Mouse (Mus musculus) hindbrain, embryonic 15.5 days (tissue): Measurements from ENCODE around the gene Mmrn2. TPM values are rescaled to one million over a fixed set of nuclear protein-coding genes. Genes with fewer than 3 reads are reported as not detected.
"Not testable (repeated sequence)": the region's sequence is repeated elsewhere in the genome, so short reads cannot be mapped to it uniquely, and the experiment has no call there.

Source experiments
- ATAC-seq: fragments of 200-750 bp; cut with Nextera tagmentation; 2 replicates; pipeline ENCODE4 v1.8.0; 2017; ENCODE audit warnings: low read depth, moderate number of reproducible peaks, moderate TSS enrichment; ENCODE audit not compliant: low FRiP score
- H3K27ac ChIP-seq: fragments of 300-500 bp; sonication (generic); replicated peaks from 2 replicates; pipeline ENCODE4 v1.5.1; 2015; ENCODE audit warnings: mild to moderate bottlenecking, inconsistent platforms
- H3K27me3 ChIP-seq: fragments of 300-500 bp; sonication (generic); 2 replicates; pipeline ENCODE4 v1.6.1; 2015; ENCODE audit warnings: control low read depth, inconsistent platforms
- H3K36me3 ChIP-seq: fragments of 300-500 bp; sonication (generic); 2 replicates; pipeline ENCODE4 v1.6.1; 2015; ENCODE audit warnings: control low read depth, inconsistent platforms
- H3K4me1 ChIP-seq: fragments of 300-500 bp; sonication (generic); replicated peaks from 2 replicates; pipeline ENCODE4 v1.6.1; 2015; ENCODE audit warnings: control low read depth, inconsistent platforms
- H3K4me2 ChIP-seq: fragments of 300-500 bp; sonication (generic); 2 replicates; pipeline ENCODE4 v1.6.1; 2015; ENCODE audit warnings: moderate library complexity, mild to moderate bottlenecking, inconsistent platforms
- H3K4me3 ChIP-seq: fragments of 300-500 bp; sonication (generic); 2 replicates; pipeline ENCODE4 v1.5.1; 2015; ENCODE audit warnings: mild to moderate bottlenecking, inconsistent platforms
- H3K9ac ChIP-seq: fragments of 300-500 bp; sonication (generic); 2 replicates; pipeline ENCODE4 v1.6.1; 2015; ENCODE audit warnings: inconsistent platforms
- H3K9me3 ChIP-seq: fragments of 300-500 bp; sonication (generic); 2 replicates; pipeline ENCODE4 v1.6.1; 2016; ENCODE audit warnings: control low read depth, inconsistent platforms
- WGBS: fragments of 180-500 bp; shearing (Covaris S2); methylation state at CpG from one replicate; pipeline ENCODE4 v1.1.7; 2015; 5-methylcytosine and 5-hydroxymethylcytosine counted together
- polyA plus RNA-seq: library from polyadenylated mRNA; unstranded; fragments of >200 nt; fragmentation: Nextera tagmentation; extraction: Ambion mirVana; gene quantifications from 2 replicates; pipeline ENCODE4 v1.2.1, GENCODE M21; 2015

The Mmrn2 gene
- polyA plus RNA-seq, 1 experiment from 2014 or later, result 5.3 TPM

GRCm38 (mm10) chr14:34363490-34364253 lies 11.6 kb upstream of the Mmrn2 start:
- Histone ChIP-seq H3K4me2 (peak overlapping the region; percentile 93), H3K9ac (peak overlapping the region; percentile 61), H3K27ac (peak overlapping the region; percentile 66), H3K9me3 (no peaks in the 10 kb centered on the region), H3K4me1 (peaks cover 9% of the 10 kb centered on the region), H3K4me3 (peak overlapping the region; percentile 43), H3K27me3 (no peaks in the 10 kb centered on the region), H3K36me3 (no peaks in the 10 kb centered on the region)
- peak; percentile 84 for ATAC-seq
- WGBS, result 1% methylated on average over 32 of the region's 32 CpGs

GRCm38 (mm10) chr14:34364254-34365146 lies 10.8 kb upstream of the Mmrn2 start:
- not testable (repeated sequence) for H3K36me3 ChIP-seq, H3K4me1 ChIP-seq, ATAC-seq, H3K27me3 ChIP-seq, H3K9me3 ChIP-seq
- Histone ChIP-seq H3K4me2 (peak overlapping the region; percentile 93), H3K27ac (peak overlapping the region; percentile 66), H3K4me3 (peak overlapping the region; percentile 43), H3K9ac (peak overlapping the region; percentile 61)
- WGBS, result 74% methylated on average over 15 of the region's 15 CpGs

- WGBS, result 84% methylated on average over 2 of the region's 2 CpGs
These were observed 10.1 kb upstream of the Mmrn2 start for GRCm38 (mm10) chr14:34365147-34365507.

GRCm38 (mm10) chr14:34370203-34370602 lies 5.1 kb upstream of the Mmrn2 start:
- Histone ChIP-seq H3K4me3 (no peak overlapping the region), H3K9ac (no peak overlapping the region), H3K27ac (no peak overlapping the region), H3K9me3 (no peaks in the 10 kb centered on the region), H3K27me3 (no peaks in the 10 kb centered on the region), H3K36me3 (no peaks in the 10 kb centered on the region), H3K4me2 (no peak overlapping the region), H3K4me1 (peaks cover 9% of the 10 kb centered on the region)
- ATAC-seq, result no peak
- WGBS, result 63% methylated on average over 3 of the region's 3 CpGs

More at GRCm38 (mm10) chr14:34365147-34365507, 10.1 kb upstream of the Mmrn2 start:
- Histone ChIP-seq H3K4me3 (no peak overlapping the region), H3K36me3 (no peaks in the 10 kb centered on the region), H3K27ac (no peak overlapping the region), H3K4me1 (peaks cover 9% of the 10 kb centered on the region), H3K9me3 (no peaks in the 10 kb centered on the region), H3K27me3 (no peaks in the 10 kb centered on the region), H3K4me2 (no peak overlapping the region), H3K9ac (no peak overlapping the region)
- no peak for ATAC-seq

GRCm38 (mm10) chr14:34370921-34371320 lies 4.3 kb upstream of the Mmrn2 start:
- H3K27me3 ChIP-seq, result no peaks in the 10 kb centered on the region
- WGBS, result 93% methylated on average over 3 of the region's 3 CpGs

GRCm38 (mm10) chr14:34371763-34372162 lies 3.5 kb upstream of the Mmrn2 start:
- Histone ChIP-seq H3K27ac (no peak overlapping the region), H3K4me1 (peaks cover 9% of the 10 kb centered on the region), H3K9me3 (no peaks in the 10 kb centered on the region), H3K4me2 (no peak overlapping the region), H3K4me3 (no peak overlapping the region), H3K36me3 (no peaks in the 10 kb centered on the region), H3K27me3 (no peaks in the 10 kb centered on the region), H3K9ac (no peak overlapping the region)
- WGBS, result 83% methylated on average over 2 of the region's 2 CpGs
- no peak for ATAC-seq

More at GRCm38 (mm10) chr14:34370921-34371320, 4.3 kb upstream of the Mmrn2 start:
- peaks cover 9% of the 10 kb centered on the region for H3K4me1 ChIP-seq
- H3K27ac ChIP-seq, result no peak overlapping the region
- ATAC-seq, result no peak
- H3K4me3 ChIP-seq, result no peak overlapping the region
- H3K9ac ChIP-seq, result no peak overlapping the region
- no peaks in the 10 kb centered on the region for H3K9me3 ChIP-seq
- H3K36me3 ChIP-seq, result no peaks in the 10 kb centered on the region
- no peak overlapping the region for H3K4me2 ChIP-seq

GRCm38 (mm10) chr14:34372646-34373045 lies 2.6 kb upstream of the Mmrn2 start:
- no peaks in the 10 kb centered on the region for H3K9me3 ChIP-seq
- H3K27ac ChIP-seq, result no peak overlapping the region
- H3K36me3 ChIP-seq, result no peaks in the 10 kb centered on the region
- H3K4me2 ChIP-seq, result no peak overlapping the region
- H3K4me1 ChIP-seq, result peaks cover 9% of the 10 kb centered on the region
- no peak overlapping the region for H3K4me3 ChIP-seq
- H3K27me3 ChIP-seq, result no peaks in the 10 kb centered on the region
- WGBS, result 93% methylated on average over 6 of the region's 6 CpGs
- no peak overlapping the region for H3K9ac ChIP-seq
- ATAC-seq, result no peak

- Histone ChIP-seq H3K4me1 (peaks cover 15% of the 10 kb centered on the region), H3K9ac (no peak overlapping the region), H3K4me2 (peak overlapping the region; percentile 33), H3K27me3 (no peaks in the 10 kb centered on the region), H3K9me3 (no peaks in the 10 kb centered on the region), H3K4me3 (peak overlapping the region; percentile 1; the same call in 1 of the 2 replicates), H3K36me3 (no peaks in the 10 kb centered on the region), H3K27ac (no peak overlapping the region)
- ATAC-seq, result no peak
- 86% methylated on average over 6 of the region's 6 CpGs for WGBS
These were observed 1.7 kb upstream of the Mmrn2 start for GRCm38 (mm10) chr14:34373581-34373980.

GRCm38 (mm10) chr14:34374577-34374976 lies 688 bp upstream of the Mmrn2 start, which contains the start of gene Sncg:
Gene Sncg (minus strand): TSS chr14:34374789.
- no peak within 1 kb of the TSS for H3K9ac ChIP-seq
- H3K27ac ChIP-seq, result no peak within 1 kb of the TSS; the same call in 1 of the 2 replicates
- no peaks in the 10 kb centered on the region for H3K9me3 ChIP-seq
- H3K4me3 ChIP-seq, result peak within 1 kb of the TSS; percentile 1; the same call in 1 of the 2 replicates
- no peak for ATAC-seq
- H3K27me3 ChIP-seq, result no peaks in the 10 kb centered on the region
- peaks cover 17% of the 10 kb centered on the region for H3K4me1 ChIP-seq
- WGBS, result 29% methylated on average over 10 of the region's 10 CpGs
- peak within 1 kb of the TSS; percentile 33 for H3K4me2 ChIP-seq
- no peaks in the 10 kb centered on the region for H3K36me3 ChIP-seq

GRCm38 (mm10) chr14:34375941-34376340 lies 676 bp downstream of the Mmrn2 start:
- H3K27ac ChIP-seq, result no peak overlapping the region
- no peak overlapping the region for H3K4me2 ChIP-seq
- H3K27me3 ChIP-seq, result no peaks in the 10 kb centered on the region
- H3K4me3 ChIP-seq, result no peak overlapping the region
- no peak overlapping the region for H3K9ac ChIP-seq
- H3K36me3 ChIP-seq, result no peaks in the 10 kb centered on the region
- 86% methylated on average over 5 of the region's 5 CpGs for WGBS
- ATAC-seq, result no peak
- no peaks in the 10 kb centered on the region for H3K9me3 ChIP-seq
- H3K4me1 ChIP-seq, result peaks cover 17% of the 10 kb centered on the region

GRCm38 (mm10) chr14:34377121-34377520 lies 1.9 kb downstream of the Mmrn2 start:
- no peak for ATAC-seq
- Histone ChIP-seq H3K9me3 (no peaks in the 10 kb centered on the region), H3K9ac (no peak overlapping the region), H3K27me3 (no peaks in the 10 kb centered on the region), H3K4me2 (peak overlapping the region; percentile 0; the same call in 1 of the 2 replicates), H3K4me3 (no peak overlapping the region), H3K4me1 (peaks cover 17% of the 10 kb centered on the region), H3K27ac (no peak overlapping the region), H3K36me3 (no peaks in the 10 kb centered on the region)
- 93% methylated on average over 4 of the region's 4 CpGs for WGBS
